Mouse (Mus musculus) intestine, postnatal 0 days (tissue): Measurements from ENCODE around the gene Dnah1. TPM values are rescaled to one million over a fixed set of nuclear protein-coding genes. Genes with fewer than 3 reads are reported as not detected.

Experiments
- ATAC-seq: fragments of 200-750 bp; cut with Nextera tagmentation; 2 replicates; pipeline ENCODE4 v1.8.0; 2017; ENCODE audit warnings: mild to moderate bottlenecking, moderate TSS enrichment, moderate library complexity
- H3K27ac ChIP-seq: fragments of 300-500 bp; sonication (generic); 2 replicates; pipeline ENCODE4 v1.5.1; 2014; ENCODE audit warnings: mild to moderate bottlenecking, low read depth, low read length, moderate library complexity
- H3K27me3 ChIP-seq: fragments of 300-500 bp; sonication (generic); replicated peaks from 2 replicates; pipeline ENCODE4 v1.6.1; 2014; ENCODE audit warnings: low read length, mixed read lengths; ENCODE audit not compliant: control insufficient read depth, insufficient read depth
- H3K36me3 ChIP-seq: fragments of 300-500 bp; sonication (generic); 2 replicates; pipeline ENCODE4 v1.6.1; 2014; ENCODE audit warnings: mild to moderate bottlenecking, moderate library complexity; ENCODE audit not compliant: control insufficient read depth, insufficient read depth
- H3K4me1 ChIP-seq: fragments of 300-500 bp; sonication (generic); replicated peaks from 2 replicates; pipeline ENCODE4 v1.6.1; 2014; ENCODE audit warnings: antibody characterized with exemption, low read length, mixed read lengths; ENCODE audit not compliant: control insufficient read depth, insufficient read depth
- H3K4me2 ChIP-seq: fragments of 300-500 bp; sonication (generic); replicated peaks from 2 replicates; pipeline ENCODE4 v1.6.1; 2014; ENCODE audit warnings: low read depth, mild to moderate bottlenecking, moderate library complexity
- H3K4me3 ChIP-seq: fragments of 300-500 bp; sonication (generic); 2 replicates; pipeline ENCODE4 v1.5.1; 2014; ENCODE audit warnings: low read depth, low read length
- H3K9ac ChIP-seq: fragments of 300-500 bp; sonication (generic); 2 replicates; pipeline ENCODE4 v1.6.1; 2014; ENCODE audit warnings: mild to moderate bottlenecking, low read depth, low read length
- H3K9me3 ChIP-seq: fragments of 300-500 bp; sonication (generic); 2 replicates; pipeline ENCODE4 v1.6.1; 2016; ENCODE audit warnings: mixed run types; ENCODE audit not compliant: control insufficient read depth
- CTCF ChIP-seq: sonication (generic); IDR thresholded peaks from 2 replicates; pipeline ENCODE4 v1.5.1; 2016; ENCODE audit warnings: low read depth, mild to moderate bottlenecking, control low read depth, antibody characterized with exemption, moderate library complexity
- WGBS: fragments of 180-500 bp; shearing (Covaris S2); extraction: QIAGEN DNeasy Blood & Tissue Kit; methylation state at CpG from one replicate; pipeline ENCODE4 v1.1.7; 2014; 5-methylcytosine and 5-hydroxymethylcytosine counted together
- polyA plus RNA-seq: library from polyadenylated mRNA; unstranded; fragments of >200 nt; fragmentation: Nextera tagmentation; extraction: Ambion mirVana; gene quantifications from 2 replicates; pipeline ENCODE4 v1.2.1, GENCODE M21; 2015

The Dnah1 gene
- polyA plus RNA-seq, 1 experiment from 2014 or later = 0.57 TPM

DNA sequence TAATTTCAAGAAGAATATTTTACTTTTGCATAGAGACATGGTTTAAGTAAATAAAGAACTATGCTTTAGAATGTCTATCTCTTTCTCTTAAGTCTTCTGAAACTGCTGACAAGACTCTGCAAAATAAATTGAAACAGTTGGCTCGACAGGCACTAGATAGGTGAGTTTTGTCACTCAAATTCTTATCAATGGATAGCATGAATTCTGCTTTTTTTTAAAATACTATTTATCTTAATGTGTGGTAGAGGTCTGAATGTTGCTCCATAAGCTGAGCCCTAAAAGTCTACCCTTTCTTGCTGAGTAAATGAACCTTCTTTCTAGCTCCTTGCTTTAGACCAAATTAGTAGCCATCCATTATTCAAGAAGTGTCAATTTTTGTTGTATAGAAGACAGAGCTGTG, 21.7 kb upstream of the Dnah1 start:
- H3K27me3 ChIP-seq = no peaks in the 10 kb centered on the region
- H3K27ac ChIP-seq = no peak overlapping the region
- no peak for ATAC-seq
- 88% methylated on average over 1 of the region's 1 CpGs for WGBS
- H3K4me1 ChIP-seq = no peaks in the 10 kb centered on the region
- H3K9ac ChIP-seq = no peak overlapping the region
- peaks cover 38% of the 10 kb centered on the region for H3K36me3 ChIP-seq
- TF ChIP-seq CTCF = no peak
- H3K9me3 ChIP-seq = no peaks in the 10 kb centered on the region
- no peak overlapping the region for H3K4me2 ChIP-seq
- no peak overlapping the region for H3K4me3 ChIP-seq

DNA sequence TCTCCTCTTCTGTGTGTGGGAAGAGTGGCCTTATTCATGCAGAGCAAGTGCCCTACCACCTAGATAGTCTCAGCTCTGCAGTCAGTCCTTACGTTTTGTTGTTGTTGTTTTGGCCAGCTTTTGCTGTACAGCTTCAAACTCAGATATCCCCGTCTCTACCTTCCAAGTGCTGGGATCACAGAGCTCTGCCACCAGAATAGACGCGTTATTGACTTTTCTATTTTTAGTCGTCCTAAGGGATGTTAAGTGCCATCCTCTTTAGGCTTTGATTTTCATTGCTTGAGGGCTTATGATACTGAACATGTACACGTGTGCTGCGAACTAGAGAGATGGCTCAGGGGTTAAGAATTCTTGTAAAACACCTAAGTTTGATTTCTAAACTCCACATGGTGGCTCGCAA, 19.5 kb upstream of the Dnah1 start:
- no peak for ATAC-seq
- Histone ChIP-seq H3K4me1 (no peaks in the 10 kb centered on the region), H3K27ac (no peak overlapping the region), H3K27me3 (no peaks in the 10 kb centered on the region), H3K9me3 (no peaks in the 10 kb centered on the region), H3K4me3 (no peak overlapping the region), H3K4me2 (no peak overlapping the region), H3K36me3 (peaks cover 28% of the 10 kb centered on the region), H3K9ac (no peak overlapping the region)
- WGBS = 81% methylated on average over 8 of the region's 8 CpGs
- TF ChIP-seq CTCF = no peak

DNA sequence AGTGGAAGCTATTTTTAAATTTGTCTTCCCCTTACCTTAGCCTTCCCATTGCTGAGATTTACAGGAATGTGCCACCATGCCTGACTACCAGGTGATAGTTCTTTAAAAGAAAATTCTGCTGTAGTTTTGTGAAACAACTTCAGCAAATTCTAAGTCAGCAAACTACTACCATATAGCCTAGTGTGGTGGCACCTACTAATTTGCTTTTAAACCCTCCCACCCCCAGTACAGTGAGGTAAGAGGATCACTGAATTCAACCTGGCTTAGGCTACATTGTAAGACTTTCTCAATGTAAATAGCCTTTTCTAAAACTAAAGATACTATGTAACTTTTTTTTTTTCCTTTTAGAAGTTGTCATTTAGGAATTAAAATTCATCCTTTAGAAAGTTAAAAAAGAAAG, 14.3 kb upstream of the Dnah1 start:
- Histone ChIP-seq H3K4me2 (peak overlapping the region; percentile 61), H3K4me3 (peak overlapping the region; percentile 80; the same call in 1 of the 2 replicates), H3K27me3 (no peaks in the 10 kb centered on the region), H3K36me3 (peaks cover 7% of the 10 kb centered on the region), H3K9me3 (no peaks in the 10 kb centered on the region), H3K9ac (no peak overlapping the region), H3K4me1 (no peaks in the 10 kb centered on the region), H3K27ac (no peak overlapping the region)
- ATAC-seq = no peak
- TF ChIP-seq CTCF = no peak

DNA sequence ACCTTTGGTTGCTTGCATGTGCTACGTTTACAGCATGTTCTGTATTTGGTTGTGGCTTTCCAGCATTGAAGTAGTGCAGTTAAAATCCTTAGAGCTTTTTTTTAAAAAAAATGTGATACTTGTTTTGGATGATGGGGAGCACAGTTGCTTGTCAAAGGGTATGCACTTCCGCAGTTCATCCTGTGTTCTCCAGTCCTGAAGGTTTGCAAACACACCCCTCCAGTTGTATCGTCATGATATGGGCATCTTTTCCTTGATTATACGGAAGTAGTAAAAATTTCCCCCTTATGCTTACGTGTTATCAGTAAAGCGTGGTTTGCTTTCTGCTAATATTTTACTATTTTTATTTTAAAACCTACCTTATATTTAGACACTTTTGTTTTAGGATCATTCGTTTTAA, 13.7 kb upstream of the Dnah1 start:
- Histone ChIP-seq H3K9ac (peak overlapping the region; percentile 82; the same call in 1 of the 2 replicates), H3K4me2 (peak overlapping the region; percentile 61), H3K4me3 (peak overlapping the region; percentile 80), H3K4me1 (no peaks in the 10 kb centered on the region), H3K27me3 (no peaks in the 10 kb centered on the region), H3K9me3 (no peaks in the 10 kb centered on the region), H3K27ac (no peak overlapping the region), H3K36me3 (peaks cover 5% of the 10 kb centered on the region)
- 18% methylated on average over 7 of the region's 7 CpGs for WGBS
- ATAC-seq = no peak
- TF ChIP-seq CTCF = no peak

- peak within 1 kb of the TSS; percentile 80 for H3K4me3 ChIP-seq
- ATAC-seq = peak; percentile 98
- WGBS = under 1% methylated on average over 78 of the region's 78 CpGs
- H3K9ac ChIP-seq = peak within 1 kb of the TSS; percentile 82
- peak; percentile 72 for TF ChIP-seq CTCF
- peak within 1 kb of the TSS; percentile 61 for H3K4me2 ChIP-seq
- no peaks in the 10 kb centered on the region for H3K9me3 ChIP-seq
- peak within 1 kb of the TSS; percentile 93 for H3K27ac ChIP-seq
- H3K27me3 ChIP-seq = no peaks in the 10 kb centered on the region
- peaks cover 5% of the 10 kb centered on the region for H3K36me3 ChIP-seq
- H3K4me1 ChIP-seq = no peaks in the 10 kb centered on the region
Observed at GRCm38 (mm10) chr14:31336369-31337155, 12.9 kb upstream of the Dnah1 start, which contains the start of gene Capn7. TSS of gene Capn7 (plus strand) at chr14:31336638.

DNA sequence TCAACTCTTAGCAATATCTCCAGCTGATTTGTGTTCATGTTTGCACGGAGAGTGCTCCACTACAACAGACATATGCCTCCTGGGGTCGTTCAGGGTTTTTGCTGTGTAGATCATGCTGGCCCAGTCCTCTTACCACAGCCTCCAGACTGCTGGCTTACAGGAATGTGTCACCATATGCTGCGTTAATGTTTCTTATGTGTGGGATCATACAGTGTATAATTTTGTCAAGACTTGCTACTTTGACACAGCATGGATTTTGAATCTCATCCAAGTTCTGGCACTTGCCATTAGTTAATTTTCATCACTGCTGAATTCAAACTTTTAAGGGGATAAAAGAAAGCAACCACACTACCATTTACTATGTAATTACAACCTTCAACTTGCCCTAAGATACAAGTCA, 12.1 kb upstream of the Dnah1 start:
- H3K27ac ChIP-seq = no peak overlapping the region

More for the DNA sequence above, 12.1 kb upstream of the Dnah1 start:
- H3K9me3 ChIP-seq = no peaks in the 10 kb centered on the region
- H3K9ac ChIP-seq = no peak overlapping the region
- H3K4me1 ChIP-seq = no peaks in the 10 kb centered on the region
- peak overlapping the region; percentile 80; the same call in 1 of the 2 replicates for H3K4me3 ChIP-seq
- WGBS = 50% methylated on average over 3 of the region's 3 CpGs
- no peak for ATAC-seq
- H3K36me3 ChIP-seq = no peaks in the 10 kb centered on the region
- no peak for TF ChIP-seq CTCF
- H3K27me3 ChIP-seq = no peaks in the 10 kb centered on the region
- H3K4me2 ChIP-seq = peak overlapping the region; percentile 61
